Mouse (Mus musculus): ENCODE results near the gene Prss48.

The Prss48 gene

GRCm38 (mm10) chr3:85952696-85953283 lies 49.5 kb downstream of the Prss48 start:
- DNase-seq (ENCODE audit: extremely low read depth, low read depth, low spot score): peak; percentile 69

GRCm38 (mm10) chr3:85950914-85951313 lies 51.4 kb downstream of the Prss48 start:
- no peak for DNase-seq (ENCODE audit: extremely low read depth, low read depth, low spot score)

Measured in fat pad, adult 2 months (tissue).